Comparison of ENCODE assay signal across 16 mouse cellular contexts in the genomic region with DNA sequence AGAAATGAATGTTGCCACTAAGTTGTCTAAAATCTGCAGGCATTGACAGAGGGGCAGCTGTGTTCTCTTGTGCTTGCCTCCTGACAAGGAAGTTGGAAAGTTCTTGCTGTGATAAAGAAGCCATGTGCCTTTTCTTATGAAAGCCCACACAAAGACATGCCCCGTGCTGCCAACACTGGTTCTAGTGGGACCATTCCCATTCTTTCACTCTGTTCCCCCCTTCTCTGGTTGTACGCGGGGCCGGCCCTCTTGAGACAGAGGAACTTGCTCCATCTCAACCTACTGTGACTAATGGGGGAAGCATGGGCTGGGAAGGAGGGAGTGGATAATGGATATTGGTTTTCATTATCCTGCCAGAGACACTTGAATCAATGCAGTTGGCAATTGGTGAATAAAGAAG.
A peak's percentile ranks its signal among the peaks of the same experiment; 100 is the strongest.
DNase-seq lines count a peak whose midpoint lies in the region; ATAC-seq lines count a peak whose summit lies in the region.
"Had no signal": no experiment of that assay in that cellular context is flagged by ENCODE, and none has a peak within 500 bp of the region (broad histone marks: within the 10 kb centered on the region; RNA-seq: fewer than 3 reads in every experiment).

No protein-coding gene starts in this region.

- H3K4me2 ChIP-seq in embryonic facial prominence, embryonic 11.5 days (ENCODE audit: low read depth, low read length): no peak overlapping the region
- H3K4me2 ChIP-seq in forebrain, embryonic 13.5 days: no peak overlapping the region
- no peak overlapping the region for H3K4me2 ChIP-seq in hindbrain, embryonic 15.5 days
- H3K4me2 ChIP-seq in neural tube, embryonic 12.5 days (replicated peaks): no peak overlapping the region
- H3K4me2 ChIP-seq: limb, embryonic 15.5 days had no signal

- no peak overlapping the region for H3K9ac ChIP-seq in embryonic facial prominence, embryonic 11.5 days (replicated peaks; ENCODE audit: low read length)
- no peak overlapping the region for H3K9ac ChIP-seq in forebrain, embryonic 13.5 days
- H3K9ac ChIP-seq in hindbrain, embryonic 15.5 days: no peak overlapping the region
- no peak overlapping the region for H3K9ac ChIP-seq in neural tube, embryonic 12.5 days
- H3K9ac ChIP-seq: limb, embryonic 15.5 days had no signal

- ATAC-seq in embryonic facial prominence, embryonic 11.5 days (replicated peaks; ENCODE audit: insufficient number of reproducible peaks, low FRiP score, low TSS enrichment, low read depth): 0 out of 2 replicates have a peak, but pooled peaks have one; percentile 48
- peak; percentile 50; the same call in 1 of the 2 replicates for ATAC-seq in forebrain, embryonic 13.5 days
- ATAC-seq in hindbrain, embryonic 15.5 days (ENCODE audit: low FRiP score, low read depth): peak; percentile 54; the same call in 1 of the 2 replicates
- ATAC-seq in neural tube, embryonic 12.5 days (ENCODE audit: low FRiP score, low read depth): peak; percentile 89
- ATAC-seq: inflammation-experienced regulatory T-cells, adult 6 months had no signal

- WGBS in embryonic facial prominence, embryonic 11.5 days: 51% methylated on average over 4 of the region's 4 CpGs
- WGBS in embryonic facial prominence, embryonic 10.5 days: 63% methylated on average over 4 of the region's 4 CpGs
- 61% methylated on average over 4 of the region's 4 CpGs for WGBS in forebrain, embryonic 13.5 days
- whole genome bisulfite sequencing in hindbrain, embryonic 15.5 days: 21% methylated on average over 4 of the region's 4 CpGs
- WGBS in neural tube, embryonic 12.5 days: 24% methylated on average over 4 of the region's 4 CpGs

- no peak overlapping the region for H3K27ac ChIP-seq in embryonic facial prominence, embryonic 11.5 days (replicated peaks; ENCODE audit: low read depth, low read length)
- no peak overlapping the region for H3K27ac ChIP-seq in embryonic facial prominence, embryonic 10.5 days (replicated peaks)
- no peak overlapping the region for H3K27ac ChIP-seq in forebrain, embryonic 13.5 days
- no peak overlapping the region for H3K27ac ChIP-seq in hindbrain, embryonic 15.5 days (replicated peaks)
- H3K27ac ChIP-seq in neural tube, embryonic 12.5 days: no peak overlapping the region; the same call in 1 of the 2 replicates
- H3K27ac ChIP-seq: limb, embryonic 15.5 days had no signal

- no peaks in the 10 kb centered on the region for H3K9me3 ChIP-seq in embryonic facial prominence, embryonic 11.5 days (replicated peaks; ENCODE audit: control insufficient read depth, low read length)
- no peaks in the 10 kb centered on the region for H3K9me3 ChIP-seq in embryonic facial prominence, embryonic 10.5 days
- H3K9me3 ChIP-seq in forebrain, embryonic 13.5 days (replicated peaks): no peaks in the 10 kb centered on the region
- no peaks in the 10 kb centered on the region for H3K9me3 ChIP-seq in hindbrain, embryonic 15.5 days
- H3K9me3 ChIP-seq in neural tube, embryonic 12.5 days: no peaks in the 10 kb centered on the region
- H3K9me3 ChIP-seq: limb, embryonic 15.5 days had no signal

- no peak for DNase-seq in embryonic facial prominence, embryonic 11.5 days (ENCODE audit: low spot score)
- no peak for DNase-seq in embryonic facial prominence, embryonic 10.5 days (ENCODE audit: low spot score)
- no peak for DNase-seq in gastrocnemius, postnatal 14 days
- DNase-seq in cerebellum, adult 11-12 months: no peak
- no peak for DNase-seq in cerebellum, postnatal 36 days
- DNase-seq: adrenal gland, postnatal 10 days; cerebellum, adult 18-20 months; gastrocnemius, postnatal 25 days; kidney, adult 8-10 months; kidney, postnatal 4 days; lung, postnatal 10 days had no signal

- no peaks in the 10 kb centered on the region for H3K36me3 ChIP-seq in embryonic facial prominence, embryonic 11.5 days (replicated peaks; ENCODE audit: control insufficient read depth, insufficient read depth, low read depth, low read length)
- no peaks in the 10 kb centered on the region for H3K36me3 ChIP-seq in embryonic facial prominence, embryonic 10.5 days (replicated peaks)
- no peaks in the 10 kb centered on the region for H3K36me3 ChIP-seq in forebrain, embryonic 13.5 days (ENCODE audit: poor library complexity, severe bottlenecking)
- no peaks in the 10 kb centered on the region for H3K36me3 ChIP-seq in hindbrain, embryonic 15.5 days
- H3K36me3 ChIP-seq in neural tube, embryonic 12.5 days: no peaks in the 10 kb centered on the region
- H3K36me3 ChIP-seq: limb, embryonic 15.5 days had no signal

- intact Hi-C loops in gastrocnemius, postnatal 14 days (cut with DNase I; ENCODE audit: low total_unique reads): no loop called here

- no peaks in the 10 kb centered on the region for H3K4me1 ChIP-seq in embryonic facial prominence, embryonic 11.5 days (ENCODE audit: control insufficient read depth, insufficient read depth, low read length)
- H3K4me1 ChIP-seq in embryonic facial prominence, embryonic 10.5 days: 0 out of 2 replicates have a peak, but pooled peaks cover 2% of the 10 kb centered on the region
- H3K4me1 ChIP-seq in forebrain, embryonic 13.5 days: peaks cover 3% of the 10 kb centered on the region
- H3K4me1 ChIP-seq in hindbrain, embryonic 15.5 days (replicated peaks): no peaks in the 10 kb centered on the region
- peaks cover 4% of the 10 kb centered on the region; the same call in 1 of the 2 replicates for H3K4me1 ChIP-seq in neural tube, embryonic 12.5 days
- H3K4me1 ChIP-seq: limb, embryonic 15.5 days had no signal

- no peaks in the 10 kb centered on the region for H3K27me3 ChIP-seq in embryonic facial prominence, embryonic 11.5 days (ENCODE audit: control insufficient read depth, insufficient read depth, low read length)
- H3K27me3 ChIP-seq in embryonic facial prominence, embryonic 10.5 days (replicated peaks; ENCODE audit: low read depth, poor library complexity, severe bottlenecking): no peaks in the 10 kb centered on the region
- H3K27me3 ChIP-seq in forebrain, embryonic 13.5 days: no peaks in the 10 kb centered on the region
- no peaks in the 10 kb centered on the region for H3K27me3 ChIP-seq in hindbrain, embryonic 15.5 days
- no peaks in the 10 kb centered on the region for H3K27me3 ChIP-seq in neural tube, embryonic 12.5 days (replicated peaks)
- H3K27me3 ChIP-seq: limb, embryonic 15.5 days had no signal

- H3K4me3 ChIP-seq in embryonic facial prominence, embryonic 11.5 days (ENCODE audit: low read depth, low read length): no peak overlapping the region
- no peak overlapping the region for H3K4me3 ChIP-seq in embryonic facial prominence, embryonic 10.5 days
- no peak overlapping the region for H3K4me3 ChIP-seq in forebrain, embryonic 13.5 days
- no peak overlapping the region for H3K4me3 ChIP-seq in hindbrain, embryonic 15.5 days
- no peak overlapping the region for H3K4me3 ChIP-seq in neural tube, embryonic 12.5 days
- H3K4me3 ChIP-seq: limb, embryonic 15.5 days had no signal
